Mouse (Mus musculus): ENCODE data around the gene Fcgr4.

GRCm38 (mm10) chr1:170978601-170979000 lies 40.1 kb upstream of the Fcgr4 start:
- TF ChIP-seq CTCF (IDR thresholded peaks at IDR 0.05; ENCODE audit: low read depth, low read length) (no peak), TAL1 (conservative IDR thresholded peaks at IDR 0.05; ENCODE audit: low read depth, low read length) (no peak), GATA1 (IDR thresholded peaks at IDR 0.05; ENCODE audit: borderline replicate concordance, low read length) (no peak), GATA2 (IDR thresholded peaks at IDR 0.05; ENCODE audit: borderline replicate concordance, low read depth, low read length) (no peak), POLR2AphosphoS5 (IDR thresholded peaks at IDR 0.05; ENCODE audit: insufficient replicate concordance, low read depth, low read length) (no peak)

Measured in G1E (cell line).